In genomic region chr16:91085239-91085825, GRCm38 (mm10) we compare ENCODE assay signal across 16 mouse cellular contexts. TPM values are rescaled to one million over a fixed set of nuclear protein-coding genes. Genes with fewer than 3 reads are reported as not detected.
DNase-seq lines count a peak whose midpoint lies in the region; ATAC-seq and TF ChIP-seq lines count a peak whose summit lies in the region.
"Had no signal": no experiment of that assay in that cellular context is flagged by ENCODE, and none has a peak within 500 bp of the region (broad histone marks: within the 10 kb centered on the region; RNA-seq: fewer than 3 reads in every experiment).

No protein-coding gene starts in this region.

- H3K27ac ChIP-seq in embryonic facial prominence, embryonic 13.5 days: no peak overlapping the region
- H3K27ac ChIP-seq in embryonic facial prominence, embryonic 10.5 days (replicated peaks): no peak overlapping the region
- H3K27ac ChIP-seq in layer of hippocampus, adult 2 months: 0 out of 2 replicates have a peak overlapping the region, but pooled peaks have one; percentile 23
- H3K27ac ChIP-seq in liver, embryonic 13.5 days: peak overlapping the region; percentile 98
- H3K27ac ChIP-seq: heart, embryonic 15.5 days; macrophage; midbrain, embryonic 12.5 days had no signal

- H3K4me1 ChIP-seq in embryonic facial prominence, embryonic 13.5 days: peaks cover 14% of the 10 kb centered on the region
- peaks cover 4% of the 10 kb centered on the region; the same call in 1 of the 2 replicates for H3K4me1 ChIP-seq in embryonic facial prominence, embryonic 10.5 days
- peaks cover 63% of the 10 kb centered on the region for H3K4me1 ChIP-seq in liver, embryonic 13.5 days (replicated peaks)
- H3K4me1 ChIP-seq: heart, embryonic 15.5 days; midbrain, embryonic 12.5 days had no signal

- no peaks in the 10 kb centered on the region for H3K9me3 ChIP-seq in embryonic facial prominence, embryonic 13.5 days
- no peaks in the 10 kb centered on the region for H3K9me3 ChIP-seq in embryonic facial prominence, embryonic 10.5 days
- H3K9me3 ChIP-seq in liver, embryonic 13.5 days (replicated peaks): peaks cover 10% of the 10 kb centered on the region; the same call in 1 of the 2 replicates
- H3K9me3 ChIP-seq: heart, embryonic 15.5 days; midbrain, embryonic 12.5 days had no signal

- H3K9ac ChIP-seq in embryonic facial prominence, embryonic 13.5 days: no peak overlapping the region
- H3K9ac ChIP-seq in liver, embryonic 13.5 days: no peak overlapping the region
- H3K9ac ChIP-seq: heart, embryonic 15.5 days; midbrain, embryonic 12.5 days had no signal

- TF ChIP-seq CTCF in layer of hippocampus, adult 2 months (conservative IDR thresholded peaks at IDR 0.05): no peak

- peaks cover 23% of the 10 kb centered on the region for H3K27me3 ChIP-seq in embryonic facial prominence, embryonic 13.5 days
- H3K27me3 ChIP-seq in embryonic facial prominence, embryonic 10.5 days (replicated peaks; ENCODE audit: low read depth, poor library complexity, severe bottlenecking): peaks cover 17% of the 10 kb centered on the region; the same call in 1 of the 2 replicates
- H3K27me3 ChIP-seq in liver, embryonic 13.5 days: no peaks in the 10 kb centered on the region

- WGBS in embryonic facial prominence, embryonic 13.5 days: 42% methylated on average over 17 of the region's 17 CpGs
- 66% methylated on average over 17 of the region's 17 CpGs for WGBS in embryonic facial prominence, embryonic 10.5 days
- WGBS in liver, embryonic 13.5 days (ENCODE audit: insufficient replicate concordance): 78% methylated on average over 17 of the region's 17 CpGs

- no peak overlapping the region for H3K4me3 ChIP-seq in embryonic facial prominence, embryonic 13.5 days
- no peak overlapping the region for H3K4me3 ChIP-seq in embryonic facial prominence, embryonic 10.5 days
- H3K4me3 ChIP-seq in layer of hippocampus, adult 2 months: no peak overlapping the region; the same call in 1 of the 2 replicates
- H3K4me3 ChIP-seq in liver, embryonic 13.5 days (replicated peaks): no peak overlapping the region
- H3K4me3 ChIP-seq: heart, embryonic 15.5 days; midbrain, embryonic 12.5 days had no signal

- DNase-seq in embryonic facial prominence, embryonic 10.5 days (ENCODE audit: low spot score): no peak
- no peak for DNase-seq in layer of hippocampus, adult 2 months (ENCODE audit: low spot score in 2 of 2)
- no peak for DNase-seq in layer of hippocampus, postnatal 14 days (ENCODE audit: low spot score in 2 of 2)
- peak; percentile 13 for DNase-seq in brain, adult 2 months (ENCODE audit: low read depth, low spot score)
- no peak for DNase-seq in liver, embryonic 13.5 days
- DNase-seq: B cell, adult 2 months; kidney, postnatal 25 days; right cerebral cortex, adult 18-20 months; thymus, postnatal 14 days had no signal

- no peaks in the 10 kb centered on the region for H3K36me3 ChIP-seq in embryonic facial prominence, embryonic 13.5 days
- no peaks in the 10 kb centered on the region for H3K36me3 ChIP-seq in embryonic facial prominence, embryonic 10.5 days (replicated peaks)
- H3K36me3 ChIP-seq in liver, embryonic 13.5 days: no peaks in the 10 kb centered on the region
- H3K36me3 ChIP-seq: heart, embryonic 15.5 days; midbrain, embryonic 12.5 days had no signal

- no peak for ATAC-seq in embryonic facial prominence, embryonic 13.5 days (ENCODE audit: insufficient number of reproducible peaks, insufficient read depth, low FRiP score, low TSS enrichment, low read depth)
- no peak for ATAC-seq in liver, embryonic 13.5 days (ENCODE audit: low read depth)
- no peak for ATAC-seq in erythroblast, adult 5-6 weeks (replicated peaks; ENCODE audit: low FRiP score, poor library complexity, severe bottlenecking)
- ATAC-seq: Patski had no signal

- H3K4me2 ChIP-seq in embryonic facial prominence, embryonic 13.5 days: peak overlapping the region; percentile 37
- 0 out of 2 replicates have a peak overlapping the region, but pooled peaks have one; percentile 20 for H3K4me2 ChIP-seq in liver, embryonic 13.5 days
- H3K4me2 ChIP-seq: heart, embryonic 15.5 days; midbrain, embryonic 12.5 days had no signal

RNA-seq across cellular contexts. Expression of gene 4932438H23Rik, which starts 9.6 kb away (rescaled TPM):
- 0.17 TPM in 1 of 2 replicates, not detected in the other for polyA plus RNA-seq in embryonic facial prominence, embryonic 13.5 days (2015; fragmentation: Nextera tagmentation; extraction: Ambion mirVana)
- 0.15 TPM in 1 of 2 replicates, not detected in the other for polyA plus RNA-seq in embryonic facial prominence, embryonic 10.5 days (2016; fragmentation: Nextera tagmentation; extraction: Ambion mirVana)
- total RNA-seq in layer of hippocampus, adult 2 months (2021): 1 to 10 TPM; 1.5 to 2.0 TPM
- 1 to 10 TPM; 1.8 to 2.0 TPM for total RNA-seq in layer of hippocampus, postnatal 14 days (2021)
- polyA plus RNA-seq in liver, embryonic 13.5 days (2015; fragmentation: Nextera tagmentation; extraction: Ambion mirVana): not detected in 2 replicates
- not detected in 2 replicates for total RNA-seq in erythroblast, adult 5-6 weeks (2015; ENCODE audit: low replicate concordance)
- total RNA-seq in erythroblast, adult 5-6 weeks (2017; ENCODE audit: low replicate concordance): not detected in 2 replicates
- polyA plus RNA-seq: Patski; spleen, adult 2 months had no signal

RNA-seq across cellular contexts. Expression of gene Paxbp1, which starts 41.0 kb away (rescaled TPM):
- polyA plus RNA-seq in embryonic facial prominence, embryonic 13.5 days (2015; fragmentation: Nextera tagmentation; extraction: Ambion mirVana): 71.6 and 76.4 TPM in 2 replicates
- polyA plus RNA-seq in embryonic facial prominence, embryonic 10.5 days (2016; fragmentation: Nextera tagmentation; extraction: Ambion mirVana): 66.9 and 79.2 TPM in 2 replicates
- total RNA-seq in layer of hippocampus, adult 2 months (2021): 10 to 100 TPM; 73.6 to 90.7 TPM
- 10 to 100 TPM; 64.1 to 70.3 TPM for total RNA-seq in layer of hippocampus, postnatal 14 days (2021)
- 15.8 and 19.0 TPM in 2 replicates for polyA plus RNA-seq in liver, embryonic 13.5 days (2015; fragmentation: Nextera tagmentation; extraction: Ambion mirVana)
- total RNA-seq in erythroblast, adult 5-6 weeks (2015; ENCODE audit: low replicate concordance): 30.9 and 35.5 TPM in 2 replicates
- total RNA-seq in erythroblast, adult 5-6 weeks (2017; ENCODE audit: low replicate concordance): 68.0 and 81.5 TPM in 2 replicates

Comparison
In these comparisons a context has a peak if more than half of its experiments do, and no peak if none do; other contexts are left out.
1. H3K27ac ChIP-seq: peak in layer of hippocampus, adult 2 months (single experiment) and liver, embryonic 13.5 days (single experiment); none in embryonic facial prominence, embryonic 13.5 days (single experiment) and embryonic facial prominence, embryonic 10.5 days (single experiment).